Mouse (Mus musculus): Measurements from ENCODE around the gene Eif1b.

The Eif1b gene

GRCm38 (mm10) chr9:120539662-120540251 lies 47.7 kb downstream of the Eif1b start, which contains the start of gene Entpd3:
TSS of gene Entpd3 (plus strand) at chr9:120539818.
- DNase-seq (ENCODE audit: low read depth, low spot score), result no peak
- no peaks in the 10 kb centered on the region for H3K27me3 ChIP-seq (ENCODE audit: control insufficient read depth, insufficient read depth, low read length, poor library complexity, severe bottlenecking)

GRCm38 (mm10) chr9:120541411-120541810 lies 49.4 kb downstream of the Eif1b start:
- DNase-seq (ENCODE audit: low read depth, low spot score), result no peak
- H3K36me3 ChIP-seq (ENCODE audit: control insufficient read depth, insufficient read depth, low read length, poor library complexity, severe bottlenecking), result no peaks in the 10 kb centered on the region
- H3K27me3 ChIP-seq (ENCODE audit: control insufficient read depth, insufficient read depth, low read length, poor library complexity, severe bottlenecking), result no peaks in the 10 kb centered on the region

More at GRCm38 (mm10) chr9:120539662-120540251, 47.7 kb downstream of the Eif1b start, which contains the start of gene Entpd3:
- H3K36me3 ChIP-seq (ENCODE audit: control insufficient read depth, insufficient read depth, low read length, poor library complexity, severe bottlenecking), result no peaks in the 10 kb centered on the region

GRCm38 (mm10) chr9:120542241-120542640 lies 50.2 kb downstream of the Eif1b start:
- Histone ChIP-seq H3K27me3 (ENCODE audit: control insufficient read depth, insufficient read depth, low read length, poor library complexity, severe bottlenecking) (no peaks in the 10 kb centered on the region), H3K36me3 (ENCODE audit: control insufficient read depth, insufficient read depth, low read length, poor library complexity, severe bottlenecking) (no peaks in the 10 kb centered on the region)
- DNase-seq (ENCODE audit: low read depth, low spot score), result no peak
